Mouse (Mus musculus) ZHBTc4 (cell line): ENCODE results near the gene Tecrl.

Source experiments
- DNase-seq: peaks from one replicate; pipeline ENCODE4 v3.0.0-alpha.2; 2011; ENCODE audit warnings: low read depth, low spot score

Gene Tecrl

GRCm38 (mm10) chr5:83354846-83355561 lies at the start of gene Tecrl:
Gene Tecrl, minus strand, starts transcription at chr5:83355195.
- peak; percentile 16 for DNase-seq

- DNase-seq: no peak
These were observed 30.0 kb upstream of the Tecrl start for GRCm38 (mm10) chr5:83385021-83385420.

GRCm38 (mm10) chr5:83351615-83352014 lies 3.4 kb downstream of the Tecrl start:
- no peak for DNase-seq

GRCm38 (mm10) chr5:83339144-83339543 lies 15.9 kb downstream of the Tecrl start:
- no peak for DNase-seq

- no peak for DNase-seq
These were observed 87.7 kb downstream of the Tecrl start for GRCm38 (mm10) chr5:83267148-83267776.

GRCm38 (mm10) chr5:83260059-83260458 lies 94.9 kb downstream of the Tecrl start:
- DNase-seq: no peak

- DNase-seq: no peak
These were observed 100.9 kb downstream of the Tecrl start for GRCm38 (mm10) chr5:83254141-83254540.

- no peak for DNase-seq
These were observed 116.0 kb downstream of the Tecrl start for GRCm38 (mm10) chr5:83238848-83239452.
